Mouse (Mus musculus) forebrain, embryonic 11.5 days (tissue): Measurements from ENCODE around the gene Vps25. TPM values are rescaled to one million over a fixed set of nuclear protein-coding genes. Genes with fewer than 3 reads are reported as not detected.

Source experiments
- ATAC-seq: fragments of 200-750 bp; cut with Nextera tagmentation; replicated peaks from 2 replicates; pipeline ENCODE4 v1.8.0; 2017; ENCODE audit warnings: moderate TSS enrichment; ENCODE audit not compliant: low FRiP score
- DNase-seq: peaks from one replicate; pipeline ENCODE4 v3.0.0-alpha.2; 2017; ENCODE audit warnings: low spot score
- H3K27ac ChIP-seq: fragments of 300-500 bp; sonication (generic); 2 replicates; pipeline ENCODE4 v1.5.1; 2014; ENCODE audit warnings: low read depth, low read length
- H3K27me3 ChIP-seq: fragments of 300-500 bp; sonication (generic); 2 replicates; pipeline ENCODE4 v1.6.1; 2014; ENCODE audit warnings: mild to moderate bottlenecking, low read length, mixed read lengths; ENCODE audit not compliant: control insufficient read depth, insufficient read depth
- H3K36me3 ChIP-seq: fragments of 300-500 bp; sonication (generic); 2 replicates; pipeline ENCODE4 v1.6.1; 2014; ENCODE audit warnings: mild to moderate bottlenecking, low read length, moderate library complexity, mixed read lengths; ENCODE audit not compliant: control insufficient read depth, insufficient read depth
- H3K4me1 ChIP-seq: fragments of 300-500 bp; sonication (generic); replicated peaks from 2 replicates; pipeline ENCODE4 v1.6.1; 2014; ENCODE audit warnings: low read length, mixed read lengths; ENCODE audit not compliant: control insufficient read depth, insufficient read depth
- H3K4me2 ChIP-seq: fragments of 300-500 bp; sonication (generic); 2 replicates; pipeline ENCODE4 v1.6.1; 2014; ENCODE audit warnings: low read depth, mild to moderate bottlenecking, low read length, moderate library complexity, mixed read lengths; ENCODE audit not compliant: severe bottlenecking
- H3K4me3 ChIP-seq: fragments of 300-500 bp; sonication (generic); 2 replicates; pipeline ENCODE4 v1.5.1; 2014; ENCODE audit warnings: low read depth, low read length
- H3K9ac ChIP-seq: fragments of 300-500 bp; sonication (generic); 2 replicates; pipeline ENCODE4 v1.6.1; 2014; ENCODE audit warnings: low read length
- H3K9me3 ChIP-seq: fragments of 300-500 bp; sonication (generic); 2 replicates; pipeline ENCODE4 v1.6.1; 2016; ENCODE audit warnings: low read length, mixed read lengths; ENCODE audit not compliant: control insufficient read depth
- WGBS: fragments of 180-500 bp; shearing (Covaris S2); extraction: QIAGEN DNeasy Blood & Tissue Kit; methylation state at CpG from one replicate; pipeline ENCODE4 v1.1.7; 2014; 5-methylcytosine and 5-hydroxymethylcytosine counted together
- polyA plus RNA-seq: library from polyadenylated mRNA; unstranded; fragments of >200 nt; fragmentation: Nextera tagmentation; extraction: Ambion mirVana; gene quantifications from 2 replicates; pipeline ENCODE4 v1.2.1, GENCODE M21; 2014

The Vps25 gene
- polyA plus RNA-seq, 1 experiment from 2014 or later, result 119 TPM

DNA sequence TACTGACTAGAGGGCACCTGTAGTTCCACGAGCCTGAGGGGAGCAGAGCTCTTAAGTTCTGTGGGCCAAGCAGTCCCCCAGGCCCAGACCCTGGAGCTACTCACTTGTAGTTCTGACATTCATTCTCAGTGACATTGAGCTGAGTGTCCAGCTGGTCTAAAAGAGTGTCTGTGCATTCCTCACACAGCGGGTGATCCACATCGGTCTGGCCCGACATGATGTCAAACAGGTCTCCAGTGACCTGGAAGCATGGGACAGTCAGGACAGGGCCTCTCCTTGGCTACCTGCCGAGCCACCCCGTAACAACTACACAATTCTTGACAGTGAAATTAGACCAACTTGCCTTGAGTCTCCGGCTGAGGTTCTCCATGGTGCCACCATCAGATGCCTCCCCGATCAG is 41.7 kb downstream of the Vps25 start:
- Histone ChIP-seq H3K36me3 (peaks cover 2% of the 10 kb centered on the region), H3K4me2 (no peak overlapping the region), H3K27ac (no peak overlapping the region), H3K4me1 (no peaks in the 10 kb centered on the region), H3K9ac (no peak overlapping the region), H3K27me3 (no peaks in the 10 kb centered on the region), H3K4me3 (no peak overlapping the region), H3K9me3 (no peaks in the 10 kb centered on the region)
- WGBS, result 89% methylated on average over 8 of the region's 8 CpGs
- DNase-seq (no peak), ATAC-seq (no peak)

DNA sequence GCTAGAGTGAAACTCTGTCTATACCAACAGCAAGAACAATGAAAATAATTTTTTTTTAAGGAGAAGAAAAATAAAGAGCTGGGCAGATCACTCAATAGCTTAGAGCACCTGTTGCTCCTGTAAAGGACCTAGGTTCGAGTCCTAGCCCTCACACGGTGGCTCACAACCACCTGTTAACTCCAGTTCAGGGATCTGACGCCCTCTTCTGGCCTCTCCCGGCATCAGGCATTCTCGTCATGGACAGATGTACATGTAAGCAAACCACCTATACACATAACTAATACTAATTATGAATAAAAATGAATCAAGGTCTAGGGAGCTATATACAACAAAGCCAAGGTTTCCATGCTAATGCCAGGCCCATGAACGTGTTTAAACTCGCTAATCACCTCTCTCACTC is 47.4 kb downstream of the Vps25 start:
- H3K9me3 ChIP-seq, result no peaks in the 10 kb centered on the region
- DNase-seq (no peak), ATAC-seq (no peak)
- no peaks in the 10 kb centered on the region for H3K27me3 ChIP-seq
- no peak overlapping the region for H3K9ac ChIP-seq
- H3K4me1 ChIP-seq, result peaks cover 8% of the 10 kb centered on the region
- no peaks in the 10 kb centered on the region for H3K36me3 ChIP-seq
- no peak overlapping the region for H3K27ac ChIP-seq
- 65% methylated on average over 7 of the region's 7 CpGs for WGBS
- H3K4me3 ChIP-seq, result no peak overlapping the region; the same call in 1 of the 2 replicates
- peak overlapping the region; percentile 99 for H3K4me2 ChIP-seq

DNA sequence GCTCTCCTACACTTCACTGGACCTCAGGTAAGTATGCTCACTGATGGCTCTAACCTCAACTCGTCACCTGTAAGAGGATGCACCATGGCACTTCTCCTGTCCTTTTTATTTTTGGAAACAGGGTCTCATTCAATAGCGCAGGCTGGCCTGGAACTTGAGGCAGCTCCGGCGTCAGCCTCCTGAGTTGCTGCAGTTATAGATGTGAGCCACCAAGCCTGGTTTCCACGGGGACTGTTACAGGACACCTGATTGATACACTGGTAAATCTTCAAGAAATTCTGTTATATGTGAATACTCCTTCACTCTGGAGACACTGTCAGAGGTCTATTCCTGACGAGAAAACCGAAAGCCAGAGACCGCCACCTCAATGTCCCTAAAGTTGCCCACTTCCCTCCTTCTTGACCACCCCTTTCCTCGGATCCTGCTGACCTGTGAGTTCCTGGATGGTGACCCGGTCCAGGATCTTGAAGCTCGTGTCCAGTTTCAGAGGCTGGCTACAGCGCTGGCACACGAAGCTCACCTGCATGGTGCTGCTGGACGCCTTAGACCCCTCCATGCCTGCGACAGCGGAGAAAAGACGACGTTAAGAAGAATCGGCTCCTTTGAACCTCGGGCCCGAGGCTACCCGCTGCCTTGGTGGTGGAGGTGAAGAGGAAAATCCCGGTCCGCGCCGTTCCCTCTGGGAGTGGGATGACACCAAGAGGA is 47.9 kb downstream of the Vps25 start:
- H3K4me3 ChIP-seq, result peak overlapping the region; percentile 90
- H3K27me3 ChIP-seq, result no peaks in the 10 kb centered on the region
- H3K27ac ChIP-seq, result no peak overlapping the region
- DNase-seq (no peak), ATAC-seq (no peak)
- H3K4me2 ChIP-seq, result peak overlapping the region; percentile 99
- no peaks in the 10 kb centered on the region for H3K36me3 ChIP-seq
- H3K9ac ChIP-seq, result peak overlapping the region; percentile 82
- no peaks in the 10 kb centered on the region for H3K9me3 ChIP-seq
- 13% methylated on average over 26 of the region's 26 CpGs for WGBS
- H3K4me1 ChIP-seq, result peaks cover 8% of the 10 kb centered on the region

DNA sequence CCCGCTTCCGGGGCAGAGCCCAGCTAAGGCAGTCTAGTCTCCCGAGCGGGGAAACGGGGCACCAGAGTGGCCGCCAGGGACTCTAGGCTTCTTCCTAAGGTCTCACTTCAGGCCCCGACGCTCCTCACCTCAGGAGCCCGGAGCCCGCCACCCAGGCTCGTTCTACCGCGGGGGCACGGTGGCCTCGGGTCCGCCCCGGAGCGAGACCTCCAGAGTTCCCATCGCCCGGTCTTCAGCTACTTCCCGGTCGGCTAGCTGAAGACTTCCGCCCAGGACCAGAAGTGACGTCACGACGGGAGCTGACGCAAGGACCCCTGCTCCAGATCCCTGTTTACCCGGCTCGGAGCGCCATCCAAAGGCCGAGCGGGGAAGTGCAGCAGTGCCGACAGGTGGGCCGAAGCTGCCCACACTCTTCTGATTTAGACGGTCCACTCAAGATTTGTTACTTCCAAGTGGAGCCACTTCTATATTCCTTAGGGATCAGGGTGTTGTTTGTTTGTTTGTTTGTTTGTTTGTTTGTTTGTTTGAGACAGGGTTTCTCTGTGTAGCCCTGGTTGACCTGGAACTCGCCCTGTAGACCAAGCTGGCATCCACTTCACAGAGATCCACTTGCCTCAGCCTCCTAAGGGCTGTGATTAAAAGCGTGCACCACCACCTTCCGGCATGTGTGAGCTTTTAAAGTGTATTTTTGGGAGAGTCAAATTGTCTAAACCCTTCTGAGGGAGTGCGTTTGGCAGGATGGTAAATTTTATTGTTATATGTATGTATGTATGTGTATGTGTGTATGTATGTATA is 48.7 kb downstream of the Vps25 start, which contains the start of gene Becn1:
Gene Becn1, minus strand, starts transcription at position 283 of the 795 bp plus-strand sequence.
- Histone ChIP-seq H3K36me3 (no peaks in the 10 kb centered on the region), H3K4me2 (peak within 1 kb of the TSS; percentile 99), H3K4me1 (peaks cover 8% of the 10 kb centered on the region), H3K27ac (no peak within 1 kb of the TSS), H3K9me3 (no peaks in the 10 kb centered on the region), H3K4me3 (peak within 1 kb of the TSS; percentile 90), H3K9ac (peak within 1 kb of the TSS; percentile 82), H3K27me3 (no peaks in the 10 kb centered on the region)
- DNase-seq (peak; percentile 98), ATAC-seq (peak; percentile 88)
- 7% methylated on average over 39 of the region's 39 CpGs for WGBS

DNA sequence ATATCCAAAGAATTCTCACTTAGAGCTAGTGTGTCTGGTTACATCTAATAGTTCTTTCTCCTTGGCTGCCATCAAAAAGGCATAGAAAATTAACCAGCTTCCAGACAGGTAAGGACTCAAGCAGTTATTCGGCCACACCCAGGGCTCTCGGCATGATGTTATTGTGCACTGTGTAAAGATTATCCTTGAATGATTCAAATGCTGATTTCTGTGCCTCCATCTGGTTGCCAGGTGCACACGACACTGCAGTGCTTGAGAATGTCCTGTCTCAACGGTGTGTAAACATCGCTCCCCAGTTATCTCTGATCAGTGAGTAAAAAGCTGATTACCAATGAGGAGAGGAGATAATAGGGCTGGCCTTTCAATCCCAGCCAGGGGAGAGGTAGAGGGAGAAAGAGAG is 54.2 kb downstream of the Vps25 start:
- 46% methylated on average over 5 of the region's 5 CpGs for WGBS

More for the DNA sequence above, 54.2 kb downstream of the Vps25 start:
- Histone ChIP-seq H3K4me3 (no peak overlapping the region), H3K9ac (no peak overlapping the region), H3K9me3 (no peaks in the 10 kb centered on the region), H3K27me3 (no peaks in the 10 kb centered on the region), H3K4me1 (no peaks in the 10 kb centered on the region), H3K27ac (no peak overlapping the region), H3K36me3 (no peaks in the 10 kb centered on the region), H3K4me2 (no peak overlapping the region)
- ATAC-seq, result no peak
- no peak for DNase-seq

Other genes starting within 250 kb of the Vps25 start
- gene Atp6v0a1, start 244.3 kb upstream of the Vps25 start, polyA plus RNA-seq, result 44.7 and 47.0 TPM in 2 replicates
- 6.9 and 7.8 TPM in 2 replicates for gene Naglu, start 183.7 kb upstream of the Vps25 start, polyA plus RNA-seq
- 0.19 TPM in 1 of 2 replicates, not detected in the other for gene Hsd17b1, start 175.3 kb upstream of the Vps25 start, polyA plus RNA-seq
- gene Coasy, start 171.1 kb upstream of the Vps25 start, polyA plus RNA-seq, result 50.4 and 51.5 TPM in 2 replicates
- 41.8 and 44.3 TPM in 2 replicates for gene Mlx, start 166.4 kb upstream of the Vps25 start, polyA plus RNA-seq
- gene Psmc3ip, start 158.3 kb upstream of the Vps25 start, polyA plus RNA-seq, result 74.1 and 79.7 TPM in 2 replicates
- gene Retreg3, start 133.8 kb upstream of the Vps25 start, polyA plus RNA-seq, result 11.1 and 12.9 TPM in 2 replicates
- 126 and 132 TPM in 2 replicates for gene Tubg1, start 133.8 kb upstream of the Vps25 start, polyA plus RNA-seq
- 3.9 and 4.5 TPM in 2 replicates for gene Tubg2, start 97.8 kb upstream of the Vps25 start, polyA plus RNA-seq
- 0.35 and 0.55 TPM in 2 replicates for gene Cntnap1, start 83.2 kb upstream of the Vps25 start, polyA plus RNA-seq
- gene Plekhh3, start 82.4 kb upstream of the Vps25 start, polyA plus RNA-seq, result 7.9 and 9.1 TPM in 2 replicates
- gene Ccr10, start 78.3 kb upstream of the Vps25 start, polyA plus RNA-seq, result 0.17 TPM in 1 of 2 replicates, not detected in the other
- 10.5 and 12.8 TPM in 2 replicates for gene Ezh1, start 27.2 kb upstream of the Vps25 start, polyA plus RNA-seq
- 59.4 and 64.3 TPM in 2 replicates for gene Ramp2, start 7.7 kb upstream of the Vps25 start, polyA plus RNA-seq
- gene Wnk4, start 6.9 kb downstream of the Vps25 start, polyA plus RNA-seq, result 5.3 and 7.6 TPM in 2 replicates
- 1.3 and 2.0 TPM in 2 replicates for gene Cntd1, start 25.3 kb downstream of the Vps25 start, polyA plus RNA-seq
- gene Coa3, start 25.4 kb downstream of the Vps25 start, polyA plus RNA-seq, result 179 and 181 TPM in 2 replicates
- gene Becn1, start 48.6 kb downstream of the Vps25 start, polyA plus RNA-seq, result 159 and 165 TPM in 2 replicates
- 189 and 193 TPM in 2 replicates for gene Psme3, start 62.5 kb downstream of the Vps25 start, polyA plus RNA-seq
- gene Aoc2, start 71.4 kb downstream of the Vps25 start, polyA plus RNA-seq, result 2.8 and 3.1 TPM in 2 replicates
- gene Aoc3, start 76.9 kb downstream of the Vps25 start, polyA plus RNA-seq, result not detected in 2 replicates
- gene G6pc, start 113.9 kb downstream of the Vps25 start, polyA plus RNA-seq, result not detected in 2 replicates
- gene Aarsd1, start 163.9 kb downstream of the Vps25 start, polyA plus RNA-seq, result 101 and 111 TPM in 2 replicates
- 8.2 and 9.5 TPM in 2 replicates for gene Gm27029, start 171.1 kb downstream of the Vps25 start, polyA plus RNA-seq
- gene Rundc1, start 171.4 kb downstream of the Vps25 start, polyA plus RNA-seq, result 22.5 and 24.5 TPM in 2 replicates
- gene Ptges3l, start 171.6 kb downstream of the Vps25 start, polyA plus RNA-seq, result 1.6 and 2.7 TPM in 2 replicates
- 370 and 424 TPM in 2 replicates for gene Rpl27, start 188.6 kb downstream of the Vps25 start, polyA plus RNA-seq
- gene Ifi35, start 194.7 kb downstream of the Vps25 start, polyA plus RNA-seq, result 3.8 and 3.9 TPM in 2 replicates
- gene Rnd2, start 211.3 kb downstream of the Vps25 start, polyA plus RNA-seq, result 43.5 and 49.0 TPM in 2 replicates
- gene Vat1, start 212.5 kb downstream of the Vps25 start, polyA plus RNA-seq, result 47.0 and 51.4 TPM in 2 replicates